Comparison of ENCODE assay signal across 11 mouse cellular contexts in genomic region chr9:21427773-21428172, GRCm38 (mm10). TPM values are rescaled to one million over a fixed set of nuclear protein-coding genes. Genes with fewer than 3 reads are reported as not detected.
DNase-seq lines count a peak whose midpoint lies in the region; ATAC-seq and TF ChIP-seq lines count a peak whose summit lies in the region.
"Had no signal": no experiment of that assay in that cellular context is flagged by ENCODE, and none has a peak within 500 bp of the region (broad histone marks: within the 10 kb centered on the region; RNA-seq: fewer than 3 reads in every experiment).

No protein-coding gene starts in this region.

- peak overlapping the region; percentile 26 for H3K9ac ChIP-seq in heart, embryonic 16.5 days (ENCODE audit: low read length)
- H3K9ac ChIP-seq: embryonic facial prominence, embryonic 12.5 days had no signal

- no peak overlapping the region for H3K4me3 ChIP-seq in heart, embryonic 10.5 days
- no peak overlapping the region for H3K4me3 ChIP-seq in cerebellum, adult 2 months (replicated peaks; ENCODE audit: insufficient read depth, low read depth, low read length)
- H3K4me3 ChIP-seq in heart, embryonic 16.5 days (ENCODE audit: low read length), result no peak overlapping the region
- H3K4me3 ChIP-seq: embryonic facial prominence, embryonic 12.5 days had no signal

- 85% methylated on average over 2 of the region's 2 CpGs for WGBS in heart, embryonic 10.5 days
- 12% methylated on average over 2 of the region's 2 CpGs for WGBS in cerebellum, adult 2 months
- 68% methylated on average over 2 of the region's 2 CpGs for WGBS in heart, embryonic 16.5 days

- H3K4me1 ChIP-seq in heart, embryonic 10.5 days, result peaks cover 41% of the 10 kb centered on the region
- H3K4me1 ChIP-seq in cerebellum, adult 2 months (ENCODE audit: control insufficient read depth, insufficient read depth, low read length), result peaks cover 34% of the 10 kb centered on the region
- H3K4me1 ChIP-seq in heart, embryonic 16.5 days (ENCODE audit: control insufficient read depth, insufficient read depth, low read length), result peaks cover 37% of the 10 kb centered on the region

- no peak for TF ChIP-seq CTCF in cerebellum, adult 2 months (IDR thresholded peaks at IDR 0.05; ENCODE audit: borderline replicate concordance, insufficient read depth, low read depth, low read length)

- no peak for DNase-seq in heart, embryonic 10.5 days (ENCODE audit: low spot score)
- DNase-seq in heart, postnatal 25 days (ENCODE audit: low spot score), result no peak
- DNase-seq in NIH3T3 (ENCODE audit: low read depth), result peak; percentile 55
- peak; percentile 68 to 72 for DNase-seq in cerebellum, adult 2 months
- no peak for DNase-seq in spleen, postnatal 4 days (ENCODE audit: low spot score in 2 of 2)
- no peak for DNase-seq in right cerebral cortex, adult 18-20 months
- DNase-seq: thymus, postnatal 25 days had no signal

- no peaks in the 10 kb centered on the region for H3K36me3 ChIP-seq in heart, embryonic 10.5 days
- no peaks in the 10 kb centered on the region for H3K36me3 ChIP-seq in heart, embryonic 16.5 days (ENCODE audit: control insufficient read depth, insufficient read depth)
- H3K36me3 ChIP-seq: embryonic facial prominence, embryonic 12.5 days had no signal

- peak overlapping the region; percentile 47; the same call in 1 of the 2 replicates for H3K27ac ChIP-seq in heart, embryonic 10.5 days
- H3K27ac ChIP-seq in cerebellum, adult 2 months (ENCODE audit: insufficient read depth, low read length), result 0 out of 2 replicates have a peak overlapping the region, but pooled peaks have one; percentile 0
- 0 out of 2 replicates have a peak overlapping the region, but pooled peaks have one; percentile 13 for H3K27ac ChIP-seq in heart, embryonic 16.5 days (ENCODE audit: low read length)
- H3K27ac ChIP-seq: embryonic facial prominence, embryonic 12.5 days had no signal

- no peak overlapping the region for H3K4me2 ChIP-seq in heart, embryonic 16.5 days (ENCODE audit: low read depth, low read length)
- H3K4me2 ChIP-seq: embryonic facial prominence, embryonic 12.5 days had no signal

- no peak for ATAC-seq in heart, embryonic 16.5 days (replicated peaks; ENCODE audit: extremely low read depth, insufficient read depth, low FRiP score)
- ATAC-seq in megakaryocyte-erythroid progenitor cell, adult 5-6 weeks (replicated peaks; ENCODE audit: low FRiP score, low TSS enrichment, poor library complexity, severe bottlenecking), result no peak
- ATAC-seq: lung, postnatal 0 days had no signal

- intact Hi-C loops in heart, postnatal 25 days (cut with DNase I), result loop anchor here (2.0 kb wide), 1 partner anchor 23 kb away; no protein-coding TSS in a partner anchor

- no peaks in the 10 kb centered on the region for H3K9me3 ChIP-seq in heart, embryonic 10.5 days
- H3K9me3 ChIP-seq in heart, embryonic 16.5 days (replicated peaks; ENCODE audit: control insufficient read depth, low read length), result no peaks in the 10 kb centered on the region
- H3K9me3 ChIP-seq: embryonic facial prominence, embryonic 12.5 days had no signal

- H3K27me3 ChIP-seq in heart, embryonic 10.5 days (ENCODE audit: insufficient read depth, poor library complexity, severe bottlenecking), result no peaks in the 10 kb centered on the region
- H3K27me3 ChIP-seq in cerebellum, adult 2 months (ENCODE audit: control insufficient read depth, insufficient read depth, low read length), result no peaks in the 10 kb centered on the region
- no peaks in the 10 kb centered on the region for H3K27me3 ChIP-seq in heart, embryonic 16.5 days (ENCODE audit: control insufficient read depth, insufficient read depth, low read length)
- H3K27me3 ChIP-seq: embryonic facial prominence, embryonic 12.5 days had no signal

- no peak for TF ChIP-seq POLR2A in cerebellum, adult 2 months (IDR thresholded peaks at IDR 0.05; ENCODE audit: borderline replicate concordance, insufficient read depth, low read length)

RNA-seq across cellular contexts. Expression of gene Dnm2, which starts 3.1 kb away (rescaled TPM):
- 81.6 and 92.1 TPM in 2 replicates for polyA plus RNA-seq in heart, embryonic 10.5 days (2016; fragmentation: Nextera tagmentation; extraction: Ambion mirVana)
- total RNA-seq in heart, postnatal 25 days (2021), result 10 to 100 TPM; 66.2 to 74.4 TPM
- 66.9 and 68.6 TPM in 2 replicates for polyA plus RNA-seq in cerebellum, adult 2 months (2012; rRNA removed)
- polyA plus RNA-seq in heart, embryonic 16.5 days (2015; fragmentation: Nextera tagmentation; extraction: Ambion mirVana), result 73.7 and 75.0 TPM in 2 replicates
- total RNA-seq in megakaryocyte-erythroid progenitor cell, adult 5-6 weeks (2014; fragmentation: Nextera tagmentation), result 62.6 and 81.4 TPM in 2 replicates
- total RNA-seq in megakaryocyte-erythroid progenitor cell, adult 5-6 weeks (2017), result 58.7 and 63.8 TPM in 2 replicates

RNA-seq across cellular contexts. Expression of gene Qtrt1, which starts 16.1 kb away (rescaled TPM):
- 38.9 and 51.3 TPM in 2 replicates for polyA plus RNA-seq in heart, embryonic 10.5 days (2016; fragmentation: Nextera tagmentation; extraction: Ambion mirVana)
- total RNA-seq in heart, postnatal 25 days (2021), result 10 to 100 TPM in 1 of 2 experiments, 1 to 10 TPM in 1; 7.1 to 10.0 TPM
- polyA plus RNA-seq in cerebellum, adult 2 months (2012; rRNA removed), result 37.5 and 39.5 TPM in 2 replicates
- polyA plus RNA-seq in heart, embryonic 16.5 days (2015; fragmentation: Nextera tagmentation; extraction: Ambion mirVana), result 23.0 and 24.3 TPM in 2 replicates
- total RNA-seq in megakaryocyte-erythroid progenitor cell, adult 5-6 weeks (2014; fragmentation: Nextera tagmentation), result 56.6 and 56.8 TPM in 2 replicates
- total RNA-seq in megakaryocyte-erythroid progenitor cell, adult 5-6 weeks (2017), result 23.5 and 36.1 TPM in 2 replicates

Comparison
In these comparisons a context has a peak if more than half of its experiments do, and no peak if none do; other contexts are left out.
1. DNase-seq: peak in NIH3T3 (single experiment) and cerebellum, adult 2 months (2 of 2); none in heart, embryonic 10.5 days (single experiment), heart, postnatal 25 days (single experiment), spleen, postnatal 4 days (0 of 2) and right cerebral cortex, adult 18-20 months (single experiment).
2. Peak in every context shown above with its lines, with median percentiles within 50 percentile points of each other: H3K27ac ChIP-seq.